Mouse (Mus musculus) CH12.LX (cell line): ENCODE results near the gene Gm3854. TPM values are rescaled to one million over a fixed set of nuclear protein-coding genes. Genes with fewer than 3 reads are reported as not detected.
"Not testable (repeated sequence)": the region's sequence is repeated elsewhere in the genome, so short reads cannot be mapped to it uniquely, and the experiment has no call there.

Source experiments
- DNase-seq: peaks from one replicate; pipeline ENCODE4 v3.0.0-alpha.2; 2013; ENCODE audit errors: extremely low read depth
- H3K27ac ChIP-seq: 2 replicates; pipeline ENCODE4 v1.5.1; 2012; ENCODE audit warnings: low read depth, mild to moderate bottlenecking, control low read depth, moderate library complexity; ENCODE audit not compliant: insufficient read depth
- H3K27me3 ChIP-seq: replicated peaks from 2 replicates; pipeline ENCODE3; 2012; ENCODE audit warnings: inconsistent platforms
- H3K36me3 ChIP-seq, 2 experiments: replicated peaks in 1 of 2; 2 replicates each; pipeline versions ENCODE3 to v1.6.1; 2012; ENCODE audit warnings: inconsistent platforms in 1 of 2, low read length in 1 of 2, mild to moderate bottlenecking in 1 of 2, mixed read lengths in 1 of 2, moderate library complexity in 1 of 2; ENCODE audit not compliant: control insufficient read depth in 1 of 2, insufficient read depth in 1 of 2
- H3K4me1 ChIP-seq, 2 experiments: 2 replicates each; pipeline ENCODE4 v1.6.1; 2012; ENCODE audit warnings: inconsistent platforms in 1 of 2, moderate library complexity in 1 of 2; ENCODE audit not compliant: insufficient read depth in 2 of 2, control insufficient read depth in 1 of 2
- H3K4me2 ChIP-seq: 2 replicates; pipeline ENCODE4 v1.6.1; 2012; ENCODE audit warnings: low read depth, mild to moderate bottlenecking, control low read depth; ENCODE audit not compliant: poor library complexity, insufficient read depth, severe bottlenecking
- H3K4me3 ChIP-seq, 3 experiments: fragments of 150-350 bp in 1 of 3; sonication (generic) in 1 of 3; replicated peaks in 1 of 3; 2 replicates each; pipeline versions ENCODE3 to v1.5.1; 2011 to 2012; ENCODE audit warnings: low read depth in 2 of 3, low read length in 2 of 3, mild to moderate bottlenecking in 2 of 3, moderate library complexity in 2 of 3, control low read depth in 1 of 3, improper control_type of control experiment in 1 of 3, inconsistent platforms in 1 of 3, mixed read lengths in 1 of 3; ENCODE audit not compliant: poor library complexity in 1 of 3
- H3K79me2 ChIP-seq: replicated peaks from 2 replicates; pipeline ENCODE4 v1.6.1; 2012; ENCODE audit warnings: mild to moderate bottlenecking, moderate library complexity; ENCODE audit not compliant: control insufficient read depth, poor library complexity, insufficient read depth, severe bottlenecking; ENCODE audit errors: extremely low read depth
- H3K9ac ChIP-seq: 2 replicates; pipeline ENCODE4 v1.6.1; 2012; ENCODE audit warnings: low read depth, mild to moderate bottlenecking, control low read depth, moderate library complexity; ENCODE audit not compliant: insufficient read depth
- H3K9me3 ChIP-seq: replicated peaks from 2 replicates; pipeline ENCODE3; 2012; ENCODE audit warnings: low read length, inconsistent platforms, mixed read lengths
- CHD1 ChIP-seq: IDR thresholded peaks from 2 replicates; pipeline ENCODE4 v1.6.1; 2012; ENCODE audit warnings: low read depth, low read length, improper control_type of control experiment, inconsistent platforms
- CHD2 ChIP-seq: IDR thresholded peaks from 2 replicates; pipeline ENCODE4 v1.6.1; 2011; ENCODE audit warnings: low read length, improper control_type of control experiment
- ELF1 ChIP-seq: IDR thresholded peaks from 2 replicates; pipeline ENCODE4 v1.6.1; 2014; ENCODE audit warnings: low read depth, mild to moderate bottlenecking, inconsistent platforms, low read length, improper control_type of control experiment
- EP300 ChIP-seq: IDR thresholded peaks from 2 replicates; pipeline ENCODE4 v1.6.1; 2011; ENCODE audit warnings: low read length, improper control_type of control experiment
- GABPA ChIP-seq: IDR thresholded peaks from 2 replicates; pipeline ENCODE4 v1.6.1; 2012; ENCODE audit warnings: low read depth, low read length, improper control_type of control experiment, inconsistent platforms; ENCODE audit not compliant: insufficient replicate concordance
- MAX ChIP-seq: IDR thresholded peaks from 2 replicates; pipeline ENCODE4 v1.6.1; 2011; ENCODE audit warnings: low read length, improper control_type of control experiment
- MAZ ChIP-seq: IDR thresholded peaks from 2 replicates; pipeline ENCODE4 v1.6.1; 2012; ENCODE audit warnings: low read depth, mild to moderate bottlenecking, inconsistent platforms, low read length, improper control_type of control experiment, moderate library complexity
- MXI1 ChIP-seq: IDR thresholded peaks from 2 replicates; pipeline ENCODE4 v1.6.1; 2011; ENCODE audit warnings: mild to moderate bottlenecking, low read depth, low read length, improper control_type of control experiment
- MYC ChIP-seq: IDR thresholded peaks from 2 replicates; pipeline ENCODE4 v1.6.1; 2011; ENCODE audit warnings: low read depth, mild to moderate bottlenecking, improper control_type of control experiment, low read length
- NRF1 ChIP-seq: IDR thresholded peaks from 2 replicates; pipeline ENCODE4 v1.6.1; 2014; ENCODE audit warnings: low read depth, mild to moderate bottlenecking, inconsistent platforms, low read length, improper control_type of control experiment, moderate library complexity
- TBP ChIP-seq: conservative IDR thresholded peaks from 2 replicates; pipeline ENCODE4 v1.6.1; 2011; ENCODE audit warnings: low read depth, low read length, improper control_type of control experiment
- ZC3H11A ChIP-seq: IDR thresholded peaks from 2 replicates; pipeline ENCODE4 v1.6.1; 2012; ENCODE audit warnings: low read depth, mild to moderate bottlenecking, inconsistent platforms, low read length, improper control_type of control experiment
- ZKSCAN1 ChIP-seq: IDR thresholded peaks from 2 replicates; pipeline ENCODE4 v1.6.1; 2012; ENCODE audit warnings: low read depth, inconsistent platforms, low read length, improper control_type of control experiment, borderline replicate concordance
- dilution Hi-C: fragments of 300-500 bp; cut with MboI; formaldehyde crosslinking; loops from 2 replicates; pipeline ENCODE4 v1.14.3; 2020; ENCODE audit warnings: low sequenced_read_pairs; ENCODE audit not compliant: extremely low pct_unique_long_range_greater_than_20kb, extremely low pct_ligation_motif_present
- in situ Hi-C: fragments of 300-500 bp; cut with MboI; formaldehyde crosslinking; loops from 3 replicates; pipeline ENCODE4 v1.14.3; 2019; ENCODE audit warnings: low sequenced_read_pairs, low pct_ligation_motif_present, low pct_unique_long_range_greater_than_20kb, mixed read lengths
- polyA plus RNA-seq: library from polyadenylated mRNA; unstranded; fragments of >175 nt; gene quantifications from 2 replicates; pipeline ENCODE4 v1.2.1, GENCODE M21; 2012; ENCODE audit warnings: low read depth; ENCODE audit not compliant: insufficient read length
- total RNA-seq, 2 experiments: library from RNA; depleted of rRNA; stranded (reverse); fragments of 300-350 nt in 1 of 2; fragments of >200 nt in 1 of 2; gene quantifications; 2 replicates each; pipeline ENCODE4 v1.2.3; 2012 to 2014

The Gm3854 gene
- not detected in 2 replicates for total RNA-seq (2012; rRNA removed)
- total RNA-seq (2014; rRNA removed), result not detected in 2 replicates
- polyA plus RNA-seq, result not detected in 2 replicates

- dilution Hi-C loops, result no loop called here
Measured at GRCm38 (mm10) chr7:6343501-6344071, at the start of gene Gm3854. Gene Gm3854 (plus strand): TSS chr7:6343759.

DNA sequence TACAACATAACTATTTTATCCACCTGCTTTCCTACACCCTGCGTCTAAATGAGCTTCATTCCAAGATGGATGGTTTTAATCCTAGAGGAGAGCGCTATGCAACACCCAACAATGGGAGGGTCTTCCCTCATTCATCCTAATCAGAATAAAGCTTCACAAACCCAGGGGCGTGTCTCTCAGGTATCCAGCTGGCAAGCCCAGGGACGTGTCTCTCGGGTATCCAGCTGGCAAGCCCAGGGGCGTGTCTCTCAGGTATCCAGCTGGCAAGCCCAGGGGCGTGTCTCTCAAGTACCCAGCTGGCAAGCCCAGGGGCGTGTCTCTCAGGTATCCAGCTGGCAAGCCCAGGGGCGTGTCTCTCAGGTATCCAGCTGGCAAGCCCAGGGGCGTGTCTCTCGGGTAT lies 42.8 kb upstream of the Gm3854 start:
- peaks cover 0 to 12% of the 10 kb centered on the region in 2 experiments; a peak in 2 of 4 replicates for H3K4me1 ChIP-seq
- H3K4me2 ChIP-seq, H3K27me3 ChIP-seq, H3K4me3 ChIP-seq, DNase-seq, H3K27ac ChIP-seq, H3K36me3 ChIP-seq, H3K9ac ChIP-seq, H3K79me2 ChIP-seq, dilution Hi-C loops, in situ Hi-C loops, H3K9me3 ChIP-seq: not testable (repeated sequence)

More at GRCm38 (mm10) chr7:6343501-6344071, at the start of gene Gm3854:
- Histone ChIP-seq H3K9me3 (peaks cover 6% of the 10 kb centered on the region), H3K9ac (no peak within 1 kb of the TSS), H3K79me2 (no peaks in the 10 kb centered on the region), H3K4me1 (no peaks in the 10 kb centered on the region), H3K4me3 (no peak within 1 kb of the TSS), H3K4me2 (no peak within 1 kb of the TSS), H3K27me3 (peaks cover 23% of the 10 kb centered on the region), H3K27ac (no peak within 1 kb of the TSS), H3K36me3 (no peaks in the 10 kb centered on the region)
- TF ChIP-seq CHD2, result no peak
- TF ChIP-seq NRF1, result no peak
- no peak for TF ChIP-seq ZC3H11A
- TF ChIP-seq ELF1, result no peak
- TF ChIP-seq MXI1, result no peak
- TF ChIP-seq MYC, result no peak
- no peak for TF ChIP-seq ZKSCAN1
- no peak for TF ChIP-seq GABPA
- no peak for TF ChIP-seq MAZ
- TF ChIP-seq MAX, result no peak
- TF ChIP-seq TBP, result no peak
- TF ChIP-seq EP300, result no peak
- no peak for TF ChIP-seq CHD1
- in situ Hi-C loops, result no loop called here
- no peak for DNase-seq
